Mouse (Mus musculus): ENCODE measurements around the gene Cnih1. TPM values are rescaled to one million over a fixed set of nuclear protein-coding genes. Genes with fewer than 3 reads are reported as not detected.
A peak's percentile ranks its signal among the peaks of the same experiment; 100 is the strongest.
"Not testable (repeated sequence)": the region's sequence is repeated elsewhere in the genome, so short reads cannot be mapped to it uniquely, and the experiment has no call there.

Cnih1 gene
- polyA plus RNA-seq, 1 experiment from 2014 or later, result 169 TPM

- H3K27ac ChIP-seq (ENCODE audit: low read length); H3K4me1 ChIP-seq (replicated peaks; ENCODE audit: control insufficient read depth, insufficient read depth, low read length); ATAC-seq (ENCODE audit: low read depth); H3K9me3 ChIP-seq (ENCODE audit: control insufficient read depth, low read length); H3K4me3 ChIP-seq (ENCODE audit: low read length); H3K36me3 ChIP-seq (ENCODE audit: control insufficient read depth, insufficient read depth, low read length); H3K27me3 ChIP-seq (ENCODE audit: control insufficient read depth, insufficient read depth, low read depth, low read length); H3K4me2 ChIP-seq (ENCODE audit: low read depth, low read length); H3K9ac ChIP-seq (ENCODE audit: low read length): not testable (repeated sequence)
- WGBS, result 53% methylated on average over 8 of the region's 10 CpGs
Measured at GRCm38 (mm10) chr14:46754371-46754770, 33.8 kb downstream of the Cnih1 start.

DNA sequence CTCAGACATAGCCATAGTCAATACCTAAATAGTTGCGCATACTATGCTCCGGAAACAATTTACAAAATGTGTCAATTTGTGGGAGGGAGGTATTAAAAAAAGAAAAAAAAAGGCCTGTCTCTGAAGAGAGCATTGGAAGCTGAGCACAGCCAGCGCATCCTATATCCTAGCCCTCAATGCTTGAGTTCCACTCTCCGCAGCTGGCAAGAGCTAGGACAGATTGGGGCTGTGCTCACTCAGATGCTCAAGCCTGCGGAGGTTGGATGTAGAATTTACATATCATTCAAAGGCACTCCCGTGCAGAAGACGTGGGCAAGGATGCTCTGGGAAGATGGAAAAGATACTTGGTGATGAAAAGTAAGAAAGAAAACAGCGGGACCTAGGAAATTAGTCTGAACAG is 42.8 kb downstream of the Cnih1 start:
- H3K36me3 ChIP-seq (ENCODE audit: control insufficient read depth, insufficient read depth, low read length), result no peaks in the 10 kb centered on the region
- no peaks in the 10 kb centered on the region for H3K27me3 ChIP-seq (ENCODE audit: control insufficient read depth, insufficient read depth, low read depth, low read length)
- no peak overlapping the region for H3K27ac ChIP-seq (ENCODE audit: low read length)
- no peak overlapping the region for H3K4me2 ChIP-seq (ENCODE audit: low read depth, low read length)
- no peaks in the 10 kb centered on the region for H3K4me1 ChIP-seq (replicated peaks; ENCODE audit: control insufficient read depth, insufficient read depth, low read length)
- H3K4me3 ChIP-seq (ENCODE audit: low read length), result no peak overlapping the region
- WGBS, result 92% methylated on average over 8 of the region's 8 CpGs
- ATAC-seq (ENCODE audit: low read depth), result no peak
- H3K9ac ChIP-seq (ENCODE audit: low read length), result no peak overlapping the region
- no peaks in the 10 kb centered on the region for H3K9me3 ChIP-seq (ENCODE audit: control insufficient read depth, low read length)

DNA sequence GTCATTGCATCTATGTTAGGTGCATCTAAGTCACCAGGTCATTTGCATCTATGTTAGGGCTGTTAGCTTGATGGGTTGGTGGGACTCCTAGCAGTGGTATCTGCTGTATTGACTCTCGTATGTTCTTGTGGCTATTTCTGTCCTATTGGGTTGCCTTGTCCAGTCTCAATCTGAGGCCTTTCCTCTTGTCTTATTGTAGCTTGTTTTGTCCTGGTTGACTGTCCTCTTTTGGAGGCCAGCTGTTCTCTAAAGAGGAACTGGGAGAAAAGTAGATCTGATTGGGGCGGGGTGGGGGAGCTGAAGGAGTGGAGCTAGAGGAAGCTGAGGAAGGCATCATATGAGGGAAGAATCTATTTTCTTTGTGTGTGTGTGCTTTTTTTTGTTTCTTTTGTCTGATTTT is 45.5 kb downstream of the Cnih1 start:
- Histone ChIP-seq H3K27me3 (ENCODE audit: control insufficient read depth, insufficient read depth, low read depth, low read length) (no peaks in the 10 kb centered on the region), H3K9me3 (ENCODE audit: control insufficient read depth, low read length) (no peaks in the 10 kb centered on the region), H3K4me3 (ENCODE audit: low read length) (no peak overlapping the region), H3K4me2 (ENCODE audit: low read depth, low read length) (no peak overlapping the region), H3K4me1 (replicated peaks; ENCODE audit: control insufficient read depth, insufficient read depth, low read length) (no peaks in the 10 kb centered on the region), H3K27ac (ENCODE audit: low read length) (no peak overlapping the region), H3K36me3 (ENCODE audit: control insufficient read depth, insufficient read depth, low read length) (no peaks in the 10 kb centered on the region), H3K9ac (ENCODE audit: low read length) (no peak overlapping the region)
- WGBS, result 84% methylated on average over 2 of the region's 2 CpGs
- ATAC-seq (ENCODE audit: low read depth), result no peak

- not testable (repeated sequence) for H3K27ac ChIP-seq (ENCODE audit: low read length); H3K9me3 ChIP-seq (ENCODE audit: control insufficient read depth, low read length); H3K36me3 ChIP-seq (ENCODE audit: control insufficient read depth, insufficient read depth, low read length); ATAC-seq (ENCODE audit: low read depth); H3K27me3 ChIP-seq (ENCODE audit: control insufficient read depth, insufficient read depth, low read depth, low read length); H3K9ac ChIP-seq (ENCODE audit: low read length); H3K4me3 ChIP-seq (ENCODE audit: low read length); H3K4me2 ChIP-seq (ENCODE audit: low read depth, low read length); H3K4me1 ChIP-seq (replicated peaks; ENCODE audit: control insufficient read depth, insufficient read depth, low read length)
Measured at GRCm38 (mm10) chr14:46737346-46737745, 50.9 kb downstream of the Cnih1 start.

DNA sequence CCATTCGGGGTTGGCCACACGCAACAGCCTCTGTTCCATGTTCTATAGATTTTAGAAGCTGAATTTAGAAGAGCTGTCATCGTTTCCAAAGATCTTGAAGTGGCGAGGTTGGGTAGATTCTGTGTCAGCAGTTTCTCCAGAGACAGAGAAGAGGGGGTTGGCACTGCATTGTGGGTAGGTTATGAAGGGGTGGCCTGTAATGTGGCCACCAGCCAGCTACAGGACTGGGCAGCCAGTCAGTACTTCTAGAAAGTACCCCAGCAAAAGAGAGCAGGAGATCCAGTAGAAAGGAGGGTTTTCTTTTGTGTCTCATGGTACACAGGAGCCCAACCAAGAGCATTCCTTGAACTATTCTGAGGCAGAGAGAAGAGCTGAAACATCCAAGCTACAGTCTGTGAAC is 51.8 kb downstream of the Cnih1 start:
- no peaks in the 10 kb centered on the region for H3K9me3 ChIP-seq (ENCODE audit: control insufficient read depth, low read length)
- H3K4me1 ChIP-seq (replicated peaks; ENCODE audit: control insufficient read depth, insufficient read depth, low read length), result no peaks in the 10 kb centered on the region; the same call in 1 of the 2 replicates
- H3K4me2 ChIP-seq (ENCODE audit: low read depth, low read length), result no peak overlapping the region
- WGBS, result 83% methylated on average over 4 of the region's 4 CpGs
- no peak overlapping the region for H3K27ac ChIP-seq (ENCODE audit: low read length)
- no peaks in the 10 kb centered on the region for H3K36me3 ChIP-seq (ENCODE audit: control insufficient read depth, insufficient read depth, low read length)
- H3K9ac ChIP-seq (ENCODE audit: low read length), result no peak overlapping the region
- H3K4me3 ChIP-seq (ENCODE audit: low read length), result no peak overlapping the region
- ATAC-seq (ENCODE audit: low read depth), result no peak
- H3K27me3 ChIP-seq (ENCODE audit: control insufficient read depth, insufficient read depth, low read depth, low read length), result no peaks in the 10 kb centered on the region

- no peaks in the 10 kb centered on the region; the same call in 1 of the 2 replicates for H3K4me1 ChIP-seq (replicated peaks; ENCODE audit: control insufficient read depth, insufficient read depth, low read length)
- H3K4me3 ChIP-seq (ENCODE audit: low read length), result no peak overlapping the region
- H3K27me3 ChIP-seq (ENCODE audit: control insufficient read depth, insufficient read depth, low read depth, low read length), result no peaks in the 10 kb centered on the region
- no peaks in the 10 kb centered on the region for H3K36me3 ChIP-seq (ENCODE audit: control insufficient read depth, insufficient read depth, low read length)
- H3K27ac ChIP-seq (ENCODE audit: low read length), result no peak overlapping the region
- 0 out of 2 replicates have a peak overlapping the region, but pooled peaks have one; percentile 16 for H3K4me2 ChIP-seq (ENCODE audit: low read depth, low read length)
- H3K9ac ChIP-seq (ENCODE audit: low read length), result no peak overlapping the region
- no peak for ATAC-seq (ENCODE audit: low read depth)
- 70% methylated on average over 14 of the region's 14 CpGs for WGBS
- no peaks in the 10 kb centered on the region for H3K9me3 ChIP-seq (ENCODE audit: control insufficient read depth, low read length)
Measured at GRCm38 (mm10) chr14:46734761-46735455, 53.3 kb downstream of the Cnih1 start.

DNA sequence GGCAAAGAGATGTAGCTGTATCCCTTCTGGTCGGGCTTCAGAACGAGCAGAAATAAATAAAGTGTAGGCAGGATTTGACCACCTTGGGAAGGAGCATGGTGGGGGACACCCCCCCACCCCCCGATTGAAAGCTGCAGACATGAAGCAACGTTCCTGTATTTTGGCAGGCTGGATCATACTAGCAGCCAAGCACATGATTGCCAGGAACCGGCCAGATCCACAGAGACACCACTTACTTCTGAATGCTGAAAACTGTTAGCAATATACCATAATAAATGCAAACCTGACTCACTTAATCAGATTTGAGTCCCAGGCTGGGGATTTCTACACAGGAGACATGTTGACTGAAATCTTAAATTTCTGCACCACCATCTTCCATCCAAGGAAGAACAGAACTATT is 53.9 kb downstream of the Cnih1 start:
- H3K27me3 ChIP-seq (ENCODE audit: control insufficient read depth, insufficient read depth, low read depth, low read length), result no peaks in the 10 kb centered on the region
- no peak overlapping the region for H3K4me2 ChIP-seq (ENCODE audit: low read depth, low read length)
- H3K4me1 ChIP-seq (replicated peaks; ENCODE audit: control insufficient read depth, insufficient read depth, low read length), result no peaks in the 10 kb centered on the region; the same call in 1 of the 2 replicates
- ATAC-seq (ENCODE audit: low read depth), result no peak
- H3K9ac ChIP-seq (ENCODE audit: low read length), result no peak overlapping the region
- no peak overlapping the region for H3K27ac ChIP-seq (ENCODE audit: low read length)
- H3K4me3 ChIP-seq (ENCODE audit: low read length), result no peak overlapping the region
- WGBS, result 58% methylated on average over 5 of the region's 5 CpGs
- H3K36me3 ChIP-seq (ENCODE audit: control insufficient read depth, insufficient read depth, low read length), result no peaks in the 10 kb centered on the region
- H3K9me3 ChIP-seq (ENCODE audit: control insufficient read depth, low read length), result no peaks in the 10 kb centered on the region

DNA sequence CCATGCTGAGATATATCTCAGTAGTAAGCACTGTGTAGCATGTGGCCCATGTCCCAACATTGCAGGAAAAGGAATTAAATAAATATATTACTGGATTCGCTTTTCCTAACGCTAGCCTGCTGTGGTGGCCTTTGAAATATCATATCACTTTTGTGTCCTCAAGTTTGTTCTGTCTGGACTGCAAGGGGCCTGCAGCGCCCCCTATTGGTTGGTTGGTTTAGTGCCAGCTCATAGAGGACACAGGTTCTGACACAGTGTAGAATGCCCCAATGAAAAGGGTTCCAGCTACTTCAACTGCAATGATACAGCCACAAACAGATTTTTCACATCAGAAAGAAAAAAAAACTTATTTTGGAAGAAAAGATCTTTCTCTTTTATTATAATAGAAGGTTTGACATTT is 62.5 kb downstream of the Cnih1 start:
- 49% methylated on average over 3 of the region's 3 CpGs for WGBS
- no peaks in the 10 kb centered on the region for H3K4me1 ChIP-seq (replicated peaks; ENCODE audit: control insufficient read depth, insufficient read depth, low read length)
- no peaks in the 10 kb centered on the region for H3K36me3 ChIP-seq (ENCODE audit: control insufficient read depth, insufficient read depth, low read length)
- no peak overlapping the region for H3K4me2 ChIP-seq (ENCODE audit: low read depth, low read length)
- no peaks in the 10 kb centered on the region for H3K9me3 ChIP-seq (ENCODE audit: control insufficient read depth, low read length)
- H3K27me3 ChIP-seq (ENCODE audit: control insufficient read depth, insufficient read depth, low read depth, low read length), result no peaks in the 10 kb centered on the region
- no peak for ATAC-seq (ENCODE audit: low read depth)
- H3K27ac ChIP-seq (ENCODE audit: low read length), result no peak overlapping the region
- no peak overlapping the region for H3K4me3 ChIP-seq (ENCODE audit: low read length)
- no peak overlapping the region for H3K9ac ChIP-seq (ENCODE audit: low read length)
